Mouse (Mus musculus) brain, embryonic 14.5 days (tissue): ENCODE data around the gene Twist1.

Experiments
- CTCF ChIP-seq: fragments of 200-500 bp; IDR thresholded peaks from 2 replicates; pipeline ENCODE4 v1.5.1; 2012; ENCODE audit warnings: inconsistent platforms, mild to moderate bottlenecking, moderate library complexity, borderline replicate concordance; ENCODE audit not compliant: insufficient read depth, insufficient read length; ENCODE audit errors: extremely low read depth
- POLR2A ChIP-seq: fragments of 200-500 bp; IDR thresholded peaks from 2 replicates; pipeline ENCODE4 v1.6.1; 2012; ENCODE audit warnings: mild to moderate bottlenecking, inconsistent platforms, borderline replicate concordance; ENCODE audit not compliant: poor library complexity, insufficient read depth, insufficient read length, severe bottlenecking; ENCODE audit errors: extremely low read depth

GRCm38 (mm10) chr12:33981433-33981832 is 24.0 kb downstream of the Twist1 start:
- TF ChIP-seq CTCF (no peak), POLR2A (no peak)
